Mouse (Mus musculus): ENCODE data around the gene Dusp3.

- TF ChIP-seq CTCF (IDR thresholded peaks at IDR 0.05; ENCODE audit: low read depth, low read length) (peak; percentile 12; the same call in 1 of the 2 replicates), POLR2A (IDR thresholded peaks at IDR 0.05; ENCODE audit: extremely low read depth, insufficient read depth, low read length) (no peak)
Measured at GRCm38 (mm10) chr11:101976949-101977348, 9.9 kb downstream of the Dusp3 start.

Data from liver, adult 2 months (tissue).